Mouse (Mus musculus) lung, adult 2 months (tissue): Measurements from ENCODE around the gene Grm7.

ENCODE experiments used
- CTCF ChIP-seq: fragments of 200-500 bp; IDR thresholded peaks from 2 replicates; pipeline ENCODE4 v1.5.1; 2011; ENCODE audit warnings: mild to moderate bottlenecking, low read length, control low read depth; ENCODE audit not compliant: insufficient read depth
- POLR2A ChIP-seq: fragments of 200-500 bp; IDR thresholded peaks from 2 replicates; pipeline ENCODE4 v1.6.1; 2011; ENCODE audit warnings: low read depth, mild to moderate bottlenecking, control low read depth, low read length, borderline replicate concordance; ENCODE audit errors: extremely low read depth

DNA sequence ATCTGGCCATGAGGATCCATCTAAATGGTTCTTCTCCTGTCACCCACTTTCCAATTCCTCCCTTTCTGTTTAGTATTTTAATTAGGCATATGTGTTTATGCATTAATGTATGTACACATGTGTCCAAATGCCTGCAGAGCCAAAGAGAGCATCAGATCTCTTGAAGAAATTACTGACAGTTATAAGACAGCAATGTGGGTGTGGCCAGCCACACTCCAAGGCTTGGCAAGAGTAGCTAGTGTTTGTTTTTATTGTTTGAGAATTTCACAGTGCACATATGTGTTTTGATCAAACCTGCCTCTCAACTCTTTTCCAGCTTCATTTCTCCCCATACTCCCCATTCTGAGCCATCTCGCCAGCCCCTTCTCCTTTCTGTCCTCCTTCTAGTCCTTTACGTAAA, 88.5 kb downstream of the Grm7 start:
- TF ChIP-seq POLR2A (no peak), CTCF (no peak)
